Mouse (Mus musculus): ENCODE data around the gene Utp20. TPM values are rescaled to one million over a fixed set of nuclear protein-coding genes. Genes with fewer than 3 reads are reported as not detected.
"Not testable (repeated sequence)": the region's sequence is repeated elsewhere in the genome, so short reads cannot be mapped to it uniquely, and the experiment has no call there.

The Utp20 gene
- polyA plus RNA-seq, 2 experiments = 19.3 to 21.1 TPM

- Histone ChIP-seq H3K9ac (ENCODE audit: low read depth, low read length, severe bottlenecking) (no peak overlapping the region), H3K9me3 (ENCODE audit: control insufficient read depth, low read length) (no peaks in the 10 kb centered on the region), H3K36me3 (ENCODE audit: control insufficient read depth, insufficient read depth, low read length) (peaks cover 19% of the 10 kb centered on the region), H3K27me3 (ENCODE audit: control insufficient read depth, insufficient read depth, low read length) (no peaks in the 10 kb centered on the region), H3K4me3 (replicated peaks; ENCODE audit: low read length) (no peak overlapping the region), H3K27ac (replicated peaks; ENCODE audit: low read depth, low read length) (no peak overlapping the region), H3K4me2 (replicated peaks; ENCODE audit: low read depth, low read length, severe bottlenecking) (peak overlapping the region; percentile 80), H3K4me1 (ENCODE audit: control insufficient read depth, insufficient read depth, low read length) (peaks cover 7% of the 10 kb centered on the region)
- ATAC-seq (ENCODE audit: low FRiP score, low read depth) (no peak), DNase-seq (ENCODE audit: low spot score) (no peak)
- WGBS = 94% methylated on average over 4 of the region's 4 CpGs
- no peak for TF ChIP-seq POLR2A (IDR thresholded peaks at IDR 0.05; ENCODE audit: borderline replicate concordance, extremely low read depth, insufficient read depth, insufficient read length)
These were observed 992 bp upstream of the Utp20 start for GRCm38 (mm10) chr10:88827596-88827995.

GRCm38 (mm10) chr10:88826947-88827306, 323 bp upstream of the Utp20 start:
- WGBS = 2% methylated on average over 6 of the region's 6 CpGs
- H3K4me1 ChIP-seq (ENCODE audit: control insufficient read depth, insufficient read depth, low read length); H3K9me3 ChIP-seq (ENCODE audit: control insufficient read depth, low read length); DNase-seq (ENCODE audit: low spot score); H3K27me3 ChIP-seq (ENCODE audit: control insufficient read depth, insufficient read depth, low read length); H3K27ac ChIP-seq (replicated peaks; ENCODE audit: low read depth, low read length): not testable (repeated sequence)
- H3K9ac ChIP-seq (ENCODE audit: low read depth, low read length, severe bottlenecking) = peak overlapping the region; percentile 70
- peak overlapping the region; percentile 85 for H3K4me3 ChIP-seq (replicated peaks; ENCODE audit: low read length)
- peaks cover 19% of the 10 kb centered on the region for H3K36me3 ChIP-seq (ENCODE audit: control insufficient read depth, insufficient read depth, low read length)
- peak; percentile 59 for ATAC-seq (ENCODE audit: low FRiP score, low read depth)
- peak overlapping the region; percentile 80 for H3K4me2 ChIP-seq (replicated peaks; ENCODE audit: low read depth, low read length, severe bottlenecking)

- Histone ChIP-seq H3K9me3 (ENCODE audit: control insufficient read depth, low read length) (no peaks in the 10 kb centered on the region), H3K9ac (ENCODE audit: low read depth, low read length, severe bottlenecking) (no peak overlapping the region), H3K4me2 (replicated peaks; ENCODE audit: low read depth, low read length, severe bottlenecking) (no peak overlapping the region), H3K27me3 (ENCODE audit: control insufficient read depth, insufficient read depth, low read length) (no peaks in the 10 kb centered on the region), H3K27ac (replicated peaks; ENCODE audit: low read depth, low read length) (no peak overlapping the region), H3K36me3 (ENCODE audit: control insufficient read depth, insufficient read depth, low read length) (peaks cover 74% of the 10 kb centered on the region), H3K4me3 (replicated peaks; ENCODE audit: low read length) (no peak overlapping the region), H3K4me1 (ENCODE audit: control insufficient read depth, insufficient read depth, low read length) (no peaks in the 10 kb centered on the region)
- ATAC-seq (ENCODE audit: low FRiP score, low read depth) (no peak), DNase-seq (ENCODE audit: low spot score) (no peak)
- WGBS = 91% methylated on average over 5 of the region's 5 CpGs
- no peak for TF ChIP-seq POLR2A (IDR thresholded peaks at IDR 0.05; ENCODE audit: borderline replicate concordance, extremely low read depth, insufficient read depth, insufficient read length)
These were observed 9.3 kb downstream of the Utp20 start for GRCm38 (mm10) chr10:88817335-88817734.

GRCm38 (mm10) chr10:88815256-88815655, 11.3 kb downstream of the Utp20 start:
- peaks cover 79% of the 10 kb centered on the region for H3K36me3 ChIP-seq (ENCODE audit: control insufficient read depth, insufficient read depth, low read length)

GRCm38 (mm10) chr10:88811704-88812103, 14.9 kb downstream of the Utp20 start:
- Histone ChIP-seq H3K27ac (replicated peaks; ENCODE audit: low read depth, low read length) (no peak overlapping the region), H3K4me1 (ENCODE audit: control insufficient read depth, insufficient read depth, low read length) (no peaks in the 10 kb centered on the region), H3K9me3 (ENCODE audit: control insufficient read depth, low read length) (no peaks in the 10 kb centered on the region), H3K9ac (ENCODE audit: low read depth, low read length, severe bottlenecking) (no peak overlapping the region), H3K4me3 (replicated peaks; ENCODE audit: low read length) (no peak overlapping the region), H3K27me3 (ENCODE audit: control insufficient read depth, insufficient read depth, low read length) (no peaks in the 10 kb centered on the region), H3K36me3 (ENCODE audit: control insufficient read depth, insufficient read depth, low read length) (peaks cover 78% of the 10 kb centered on the region), H3K4me2 (replicated peaks; ENCODE audit: low read depth, low read length, severe bottlenecking) (no peak overlapping the region)
- DNase-seq (ENCODE audit: low spot score) (no peak), ATAC-seq (ENCODE audit: low FRiP score, low read depth) (no peak)
- TF ChIP-seq POLR2A (IDR thresholded peaks at IDR 0.05; ENCODE audit: borderline replicate concordance, extremely low read depth, insufficient read depth, insufficient read length) = no peak
- 90% methylated on average over 5 of the region's 5 CpGs for WGBS

More at GRCm38 (mm10) chr10:88815256-88815655, 11.3 kb downstream of the Utp20 start:
- no peak for DNase-seq (ENCODE audit: low spot score)
- Histone ChIP-seq H3K9ac (ENCODE audit: low read depth, low read length, severe bottlenecking) (no peak overlapping the region), H3K4me3 (replicated peaks; ENCODE audit: low read length) (no peak overlapping the region), H3K27me3 (ENCODE audit: control insufficient read depth, insufficient read depth, low read length) (no peaks in the 10 kb centered on the region), H3K4me1 (ENCODE audit: control insufficient read depth, insufficient read depth, low read length) (no peaks in the 10 kb centered on the region), H3K9me3 (ENCODE audit: control insufficient read depth, low read length) (no peaks in the 10 kb centered on the region), H3K4me2 (replicated peaks; ENCODE audit: low read depth, low read length, severe bottlenecking) (no peak overlapping the region), H3K27ac (replicated peaks; ENCODE audit: low read depth, low read length) (no peak overlapping the region)
- no peak for ATAC-seq (ENCODE audit: low FRiP score, low read depth)
- 97% methylated on average over 2 of the region's 2 CpGs for WGBS
- TF ChIP-seq POLR2A (IDR thresholded peaks at IDR 0.05; ENCODE audit: borderline replicate concordance, extremely low read depth, insufficient read depth, insufficient read length) = no peak

- H3K27me3 ChIP-seq (ENCODE audit: control insufficient read depth, insufficient read depth, low read length) = no peaks in the 10 kb centered on the region
- H3K27ac ChIP-seq (replicated peaks; ENCODE audit: low read depth, low read length) = no peak overlapping the region
- ATAC-seq (ENCODE audit: low FRiP score, low read depth) (no peak), DNase-seq (ENCODE audit: low spot score) (no peak)
- no peaks in the 10 kb centered on the region for H3K9me3 ChIP-seq (ENCODE audit: control insufficient read depth, low read length)
- no peak for TF ChIP-seq POLR2A (IDR thresholded peaks at IDR 0.05; ENCODE audit: borderline replicate concordance, extremely low read depth, insufficient read depth, insufficient read length)
- H3K4me1 ChIP-seq (ENCODE audit: control insufficient read depth, insufficient read depth, low read length) = no peaks in the 10 kb centered on the region
- no peak overlapping the region for H3K4me2 ChIP-seq (replicated peaks; ENCODE audit: low read depth, low read length, severe bottlenecking)
- peaks cover 55% of the 10 kb centered on the region for H3K36me3 ChIP-seq (ENCODE audit: control insufficient read depth, insufficient read depth, low read length)
- H3K9ac ChIP-seq (ENCODE audit: low read depth, low read length, severe bottlenecking) = no peak overlapping the region
- 85% methylated on average over 3 of the region's 3 CpGs for WGBS
- no peak overlapping the region for H3K4me3 ChIP-seq (replicated peaks; ENCODE audit: low read length)
These were observed 24.4 kb downstream of the Utp20 start for GRCm38 (mm10) chr10:88802236-88802635.
